Mouse (Mus musculus) limb, embryonic 12.5 days (tissue): ENCODE results near the gene Jmy. TPM values are rescaled to one million over a fixed set of nuclear protein-coding genes. Genes with fewer than 3 reads are reported as not detected.

Experiments used
- ATAC-seq: fragments of 200-750 bp; cut with Nextera tagmentation; 2 replicates; pipeline ENCODE4 v1.8.0; 2017; ENCODE audit warnings: low read depth, moderate TSS enrichment; ENCODE audit not compliant: insufficient number of reproducible peaks, insufficient read depth, low FRiP score, low TSS enrichment
- H3K27ac ChIP-seq: fragments of 300-500 bp; sonication (generic); 2 replicates; pipeline ENCODE4 v1.5.1; 2016; ENCODE audit warnings: mild to moderate bottlenecking, moderate library complexity
- H3K27me3 ChIP-seq: fragments of 300-500 bp; sonication (generic); 2 replicates; pipeline ENCODE4 v1.6.1; 2016; ENCODE audit warnings: mild to moderate bottlenecking, moderate library complexity
- H3K36me3 ChIP-seq: fragments of 300-500 bp; sonication (generic); 2 replicates; pipeline ENCODE4 v1.6.1; 2016; ENCODE audit warnings: mild to moderate bottlenecking, moderate library complexity
- H3K4me1 ChIP-seq: fragments of 300-500 bp; sonication (generic); replicated peaks from 2 replicates; pipeline ENCODE4 v1.6.1; 2016
- H3K4me2 ChIP-seq: fragments of 300-500 bp; sonication (generic); 2 replicates; pipeline ENCODE4 v1.6.1; 2016; ENCODE audit warnings: mild to moderate bottlenecking, moderate library complexity
- H3K4me3 ChIP-seq: fragments of 300-500 bp; sonication (generic); replicated peaks from 2 replicates; pipeline ENCODE4 v1.5.1; 2016; ENCODE audit warnings: mild to moderate bottlenecking
- H3K9ac ChIP-seq: fragments of 300-500 bp; sonication (generic); replicated peaks from 2 replicates; pipeline ENCODE4 v1.6.1; 2016; ENCODE audit warnings: mild to moderate bottlenecking, moderate library complexity
- H3K9me3 ChIP-seq: fragments of 300-500 bp; sonication (generic); 2 replicates; pipeline ENCODE4 v1.6.1; 2016; ENCODE audit warnings: mild to moderate bottlenecking, moderate library complexity
- WGBS: fragments of 180-500 bp; shearing (Covaris S2); methylation state at CpG from one replicate; pipeline ENCODE4 v1.1.7; 2016; 5-methylcytosine and 5-hydroxymethylcytosine counted together
- polyA plus RNA-seq: library from polyadenylated mRNA; unstranded; fragments of >200 nt; fragmentation: Nextera tagmentation; extraction: Ambion mirVana; gene quantifications from 2 replicates; pipeline ENCODE4 v1.2.1, GENCODE M21; 2016

The Jmy gene
- polyA plus RNA-seq, 1 experiment from 2014 or later, result 12.5 TPM

- H3K36me3 ChIP-seq, result peaks cover 30% of the 10 kb centered on the region
- H3K9me3 ChIP-seq, result no peaks in the 10 kb centered on the region
Observed at GRCm38 (mm10) chr13:93399710-93400216, 99.8 kb downstream of the Jmy start.

GRCm38 (mm10) chr13:93389242-93389625 is 110.4 kb downstream of the Jmy start:
- no peaks in the 10 kb centered on the region; the same call in 1 of the 2 replicates for H3K4me1 ChIP-seq
- no peaks in the 10 kb centered on the region for H3K27me3 ChIP-seq
- H3K36me3 ChIP-seq, result peaks cover 12% of the 10 kb centered on the region
- no peak overlapping the region for H3K4me2 ChIP-seq
- H3K9me3 ChIP-seq, result no peaks in the 10 kb centered on the region
- peak; percentile 82 for ATAC-seq
- 8% methylated on average over 2 of the region's 2 CpGs for WGBS
- no peak overlapping the region for H3K4me3 ChIP-seq
- H3K27ac ChIP-seq, result peak overlapping the region; percentile 62
- H3K9ac ChIP-seq, result no peak overlapping the region

More at GRCm38 (mm10) chr13:93399710-93400216, 99.8 kb downstream of the Jmy start:
- no peaks in the 10 kb centered on the region for H3K27me3 ChIP-seq
- ATAC-seq, result no peak
- no peak overlapping the region for H3K27ac ChIP-seq
- no peak overlapping the region for H3K9ac ChIP-seq
- no peak overlapping the region for H3K4me2 ChIP-seq
- WGBS, result 89% methylated on average over 5 of the region's 5 CpGs
- no peak overlapping the region for H3K4me3 ChIP-seq
- H3K4me1 ChIP-seq, result no peaks in the 10 kb centered on the region

GRCm38 (mm10) chr13:93388594-93389241 is 110.9 kb downstream of the Jmy start:
- Histone ChIP-seq H3K4me2 (no peak overlapping the region), H3K4me3 (no peak overlapping the region), H3K27me3 (no peaks in the 10 kb centered on the region), H3K4me1 (no peaks in the 10 kb centered on the region; the same call in 1 of the 2 replicates), H3K9me3 (no peaks in the 10 kb centered on the region), H3K9ac (no peak overlapping the region), H3K27ac (peak overlapping the region; percentile 77), H3K36me3 (peaks cover 8% of the 10 kb centered on the region)
- 61% methylated on average over 7 of the region's 7 CpGs for WGBS
- ATAC-seq, result no peak

- whole genome bisulfite sequencing, result 79% methylated on average over 5 of the region's 5 CpGs
- ATAC-seq, result no peak
- no peak overlapping the region for H3K27ac ChIP-seq
- no peak overlapping the region for H3K4me3 ChIP-seq
- H3K27me3 ChIP-seq, result no peaks in the 10 kb centered on the region
- peaks cover 3% of the 10 kb centered on the region; the same call in 1 of the 2 replicates for H3K36me3 ChIP-seq
- no peaks in the 10 kb centered on the region; the same call in 1 of the 2 replicates for H3K4me1 ChIP-seq
- H3K9ac ChIP-seq, result no peak overlapping the region
- no peaks in the 10 kb centered on the region for H3K9me3 ChIP-seq
- H3K4me2 ChIP-seq, result no peak overlapping the region
Observed at GRCm38 (mm10) chr13:93387440-93387839, 112.2 kb downstream of the Jmy start.

- Histone ChIP-seq H3K4me2 (no peak overlapping the region), H3K4me3 (no peak overlapping the region), H3K9me3 (no peaks in the 10 kb centered on the region), H3K27me3 (no peaks in the 10 kb centered on the region), H3K27ac (no peak overlapping the region), H3K36me3 (0 out of 2 replicates have a peak, but pooled peaks cover 2% of the 10 kb centered on the region), H3K4me1 (no peaks in the 10 kb centered on the region; the same call in 1 of the 2 replicates), H3K9ac (no peak overlapping the region)
- no peak for ATAC-seq
- WGBS, result 20% methylated on average over 1 of the region's 1 CpGs
Observed at GRCm38 (mm10) chr13:93385147-93385546, 114.5 kb downstream of the Jmy start.

GRCm38 (mm10) chr13:93384481-93384880 is 115.1 kb downstream of the Jmy start:
- no peak for ATAC-seq
- H3K36me3 ChIP-seq, result 0 out of 2 replicates have a peak, but pooled peaks cover 2% of the 10 kb centered on the region

GRCm38 (mm10) chr13:93383620-93384019 is 116.0 kb downstream of the Jmy start:
- no peaks in the 10 kb centered on the region for H3K27me3 ChIP-seq
- no peaks in the 10 kb centered on the region for H3K9me3 ChIP-seq
- no peaks in the 10 kb centered on the region; the same call in 1 of the 2 replicates for H3K4me1 ChIP-seq
- H3K4me2 ChIP-seq, result no peak overlapping the region
- no peak overlapping the region for H3K27ac ChIP-seq
- H3K36me3 ChIP-seq, result 0 out of 2 replicates have a peak, but pooled peaks cover 2% of the 10 kb centered on the region
- no peak overlapping the region for H3K4me3 ChIP-seq
- ATAC-seq, result no peak
- H3K9ac ChIP-seq, result no peak overlapping the region
- 97% methylated on average over 2 of the region's 2 CpGs for WGBS

More at GRCm38 (mm10) chr13:93384481-93384880, 115.1 kb downstream of the Jmy start:
- Histone ChIP-seq H3K9ac (no peak overlapping the region), H3K4me2 (no peak overlapping the region), H3K27ac (no peak overlapping the region), H3K4me3 (no peak overlapping the region), H3K4me1 (no peaks in the 10 kb centered on the region; the same call in 1 of the 2 replicates), H3K9me3 (no peaks in the 10 kb centered on the region), H3K27me3 (no peaks in the 10 kb centered on the region)
- 72% methylated on average over 1 of the region's 1 CpGs for WGBS

- Histone ChIP-seq H3K9me3 (no peaks in the 10 kb centered on the region), H3K4me2 (no peak overlapping the region), H3K27me3 (no peaks in the 10 kb centered on the region), H3K4me1 (no peaks in the 10 kb centered on the region; the same call in 1 of the 2 replicates), H3K36me3 (0 out of 2 replicates have a peak, but pooled peaks cover 2% of the 10 kb centered on the region), H3K27ac (no peak overlapping the region), H3K9ac (no peak overlapping the region), H3K4me3 (no peak overlapping the region)
- WGBS, result 89% methylated on average over 5 of the region's 5 CpGs
- ATAC-seq, result no peak
Observed at GRCm38 (mm10) chr13:93383092-93383491, 116.5 kb downstream of the Jmy start.

- Histone ChIP-seq H3K9ac (no peak overlapping the region), H3K9me3 (no peaks in the 10 kb centered on the region), H3K4me2 (no peak overlapping the region), H3K4me1 (peaks cover 5% of the 10 kb centered on the region; the same call in 1 of the 2 replicates), H3K27me3 (no peaks in the 10 kb centered on the region), H3K36me3 (0 out of 2 replicates have a peak, but pooled peaks cover 2% of the 10 kb centered on the region), H3K27ac (no peak overlapping the region), H3K4me3 (no peak overlapping the region)
- 93% methylated on average over 1 of the region's 1 CpGs for WGBS
- no peak for ATAC-seq
Observed at GRCm38 (mm10) chr13:93381301-93381700, 118.3 kb downstream of the Jmy start.

GRCm38 (mm10) chr13:93380399-93381063 is 119.1 kb downstream of the Jmy start:
- Histone ChIP-seq H3K9me3 (no peaks in the 10 kb centered on the region), H3K4me3 (no peak overlapping the region), H3K4me2 (no peak overlapping the region), H3K27me3 (no peaks in the 10 kb centered on the region), H3K9ac (no peak overlapping the region), H3K36me3 (0 out of 2 replicates have a peak, but pooled peaks cover 2% of the 10 kb centered on the region), H3K27ac (no peak overlapping the region), H3K4me1 (peaks cover 5% of the 10 kb centered on the region; the same call in 1 of the 2 replicates)
- 92% methylated on average over 8 of the region's 8 CpGs for WGBS
- no peak for ATAC-seq
